Mouse (Mus musculus) hindbrain, embryonic 16.5 days (tissue): ENCODE measurements at regions not wholly inside any gene's neighbourhood (a gene's known extent, or its start where the extent isn't known, plus 50 kb on each side); places are given as distances from the start of the nearest gene placed in this dataset.

ENCODE experiments used
- ATAC-seq: fragments of 200-750 bp; cut with Nextera tagmentation; 2 replicates; pipeline ENCODE4 v1.8.0; 2017; ENCODE audit warnings: moderate TSS enrichment, moderate library complexity
- H3K27ac ChIP-seq: fragments of 300-500 bp; sonication (generic); 2 replicates; pipeline ENCODE4 v1.5.1; 2014; ENCODE audit warnings: low read depth, mild to moderate bottlenecking, control low read depth, low read length, moderate library complexity
- H3K27me3 ChIP-seq: fragments of 300-500 bp; sonication (generic); replicated peaks from 2 replicates; pipeline ENCODE4 v1.6.1; 2014; ENCODE audit warnings: low read length; ENCODE audit not compliant: control insufficient read depth, insufficient read depth
- H3K36me3 ChIP-seq: fragments of 300-500 bp; sonication (generic); 2 replicates; pipeline ENCODE4 v1.6.1; 2014; ENCODE audit warnings: mild to moderate bottlenecking, low read length, moderate library complexity, mixed read lengths; ENCODE audit not compliant: control insufficient read depth, insufficient read depth
- H3K4me1 ChIP-seq: fragments of 300-500 bp; sonication (generic); 2 replicates; pipeline ENCODE4 v1.6.1; 2014; ENCODE audit warnings: low read depth, low read length; ENCODE audit not compliant: control insufficient read depth, insufficient read depth
- H3K4me2 ChIP-seq: fragments of 300-500 bp; sonication (generic); 2 replicates; pipeline ENCODE4 v1.6.1; 2014; ENCODE audit warnings: mild to moderate bottlenecking, low read length, control low read depth, moderate library complexity
- H3K4me3 ChIP-seq: fragments of 300-500 bp; sonication (generic); 2 replicates; pipeline ENCODE4 v1.5.1; 2014; ENCODE audit warnings: mild to moderate bottlenecking, low read length, control low read depth, moderate library complexity
- H3K9ac ChIP-seq: fragments of 300-500 bp; sonication (generic); 2 replicates; pipeline ENCODE4 v1.6.1; 2014; ENCODE audit warnings: low read depth, mild to moderate bottlenecking, control low read depth, low read length, moderate library complexity
- H3K9me3 ChIP-seq: fragments of 300-500 bp; sonication (generic); 2 replicates; pipeline ENCODE4 v1.6.1; 2014; ENCODE audit warnings: mild to moderate bottlenecking, low read length, moderate library complexity; ENCODE audit not compliant: control insufficient read depth
- WGBS: fragments of 180-500 bp; shearing (Covaris S2); extraction: QIAGEN DNeasy Blood & Tissue Kit; methylation state at CpG from one replicate; pipeline ENCODE4 v1.1.7; 2014; 5-methylcytosine and 5-hydroxymethylcytosine counted together

- Histone ChIP-seq H3K9ac (peak overlapping the region; percentile 29; the same call in 1 of the 2 replicates), H3K27me3 (no peaks in the 10 kb centered on the region), H3K36me3 (no peaks in the 10 kb centered on the region), H3K4me1 (no peaks in the 10 kb centered on the region), H3K4me2 (peak overlapping the region; percentile 40), H3K4me3 (no peak overlapping the region), H3K27ac (no peak overlapping the region), H3K9me3 (no peaks in the 10 kb centered on the region; the same call in 1 of the 2 replicates)
- 0 out of 2 replicates have a peak, but pooled peaks have one; percentile 50 for ATAC-seq
- 27% methylated on average over 22 of the region's 22 CpGs for WGBS
These were observed 76.6 kb upstream of the Egr2 start for GRCm38 (mm10) chr10:67458447-67459272.

- WGBS: 92% methylated on average over 1 of the region's 1 CpGs
- Histone ChIP-seq H3K4me2 (no peak overlapping the region), H3K4me1 (no peaks in the 10 kb centered on the region), H3K36me3 (no peaks in the 10 kb centered on the region), H3K9ac (no peak overlapping the region), H3K27ac (no peak overlapping the region), H3K4me3 (no peak overlapping the region), H3K27me3 (no peaks in the 10 kb centered on the region), H3K9me3 (no peaks in the 10 kb centered on the region; the same call in 1 of the 2 replicates)
- ATAC-seq: no peak
These were observed 74.0 kb upstream of the Egr2 start for GRCm38 (mm10) chr10:67461321-67461720.

GRCm38 (mm10) chr10:67461862-67462261 lies 73.4 kb upstream of the Egr2 start:
- Histone ChIP-seq H3K9me3 (no peaks in the 10 kb centered on the region; the same call in 1 of the 2 replicates), H3K9ac (no peak overlapping the region), H3K4me3 (no peak overlapping the region), H3K36me3 (no peaks in the 10 kb centered on the region), H3K27me3 (no peaks in the 10 kb centered on the region), H3K4me2 (no peak overlapping the region), H3K27ac (no peak overlapping the region), H3K4me1 (no peaks in the 10 kb centered on the region)
- WGBS: 44% methylated on average over 1 of the region's 1 CpGs
- no peak for ATAC-seq

- WGBS: 33% methylated on average over 8 of the region's 8 CpGs
- Histone ChIP-seq H3K4me3 (no peak overlapping the region), H3K27ac (no peak overlapping the region), H3K4me2 (no peak overlapping the region), H3K4me1 (no peaks in the 10 kb centered on the region), H3K27me3 (no peaks in the 10 kb centered on the region), H3K9ac (no peak overlapping the region), H3K9me3 (no peaks in the 10 kb centered on the region), H3K36me3 (no peaks in the 10 kb centered on the region)
- ATAC-seq: no peak
These were observed 66.6 kb upstream of the Egr2 start for GRCm38 (mm10) chr10:67468724-67469123.

- H3K27me3 ChIP-seq: no peaks in the 10 kb centered on the region
- H3K36me3 ChIP-seq: no peaks in the 10 kb centered on the region
- no peak overlapping the region for H3K27ac ChIP-seq
- H3K4me2 ChIP-seq: no peak overlapping the region
- H3K9me3 ChIP-seq: no peaks in the 10 kb centered on the region
- no peak overlapping the region for H3K4me3 ChIP-seq
- no peak for ATAC-seq
- H3K4me1 ChIP-seq: no peaks in the 10 kb centered on the region
- no peak overlapping the region for H3K9ac ChIP-seq
- WGBS: 91% methylated on average over 6 of the region's 6 CpGs
These were observed 62.3 kb upstream of the Egr2 start for GRCm38 (mm10) chr10:67473016-67473415.

- H3K36me3 ChIP-seq: no peaks in the 10 kb centered on the region
- H3K27me3 ChIP-seq: no peaks in the 10 kb centered on the region
- no peaks in the 10 kb centered on the region for H3K4me1 ChIP-seq
- H3K4me3 ChIP-seq: no peak overlapping the region
- WGBS: 78% methylated on average over 2 of the region's 2 CpGs
- no peak for ATAC-seq
- H3K9ac ChIP-seq: no peak overlapping the region
- no peaks in the 10 kb centered on the region for H3K9me3 ChIP-seq
- no peak overlapping the region for H3K27ac ChIP-seq
- no peak overlapping the region for H3K4me2 ChIP-seq
These were observed 60.9 kb upstream of the Egr2 start for GRCm38 (mm10) chr10:67474336-67474735.

- no peak for ATAC-seq
- Histone ChIP-seq H3K4me3 (no peak overlapping the region), H3K27me3 (no peaks in the 10 kb centered on the region), H3K9ac (no peak overlapping the region), H3K27ac (no peak overlapping the region), H3K9me3 (no peaks in the 10 kb centered on the region), H3K4me1 (no peaks in the 10 kb centered on the region), H3K36me3 (no peaks in the 10 kb centered on the region), H3K4me2 (peak overlapping the region; percentile 6; the same call in 1 of the 2 replicates)
- 52% methylated on average over 14 of the region's 14 CpGs for WGBS
These were observed 53.0 kb upstream of the Egr2 start for GRCm38 (mm10) chr10:67482268-67482667.

GRCm38 (mm10) chr10:67483371-67483770 lies 51.9 kb upstream of the Egr2 start:
- Histone ChIP-seq H3K4me3 (no peak overlapping the region), H3K9me3 (no peaks in the 10 kb centered on the region), H3K9ac (no peak overlapping the region), H3K4me1 (no peaks in the 10 kb centered on the region), H3K36me3 (no peaks in the 10 kb centered on the region), H3K27me3 (no peaks in the 10 kb centered on the region), H3K27ac (no peak overlapping the region), H3K4me2 (no peak overlapping the region)
- 86% methylated on average over 7 of the region's 7 CpGs for WGBS
- ATAC-seq: no peak

GRCm38 (mm10) chr10:67484091-67484745 lies 51.1 kb upstream of the Egr2 start:
- H3K4me3 ChIP-seq: no peak overlapping the region
- H3K4me1 ChIP-seq: no peaks in the 10 kb centered on the region
- no peaks in the 10 kb centered on the region for H3K9me3 ChIP-seq
- no peak overlapping the region for H3K27ac ChIP-seq
- ATAC-seq: no peak
- 93% methylated on average over 3 of the region's 3 CpGs for WGBS
- H3K9ac ChIP-seq: no peak overlapping the region
- H3K36me3 ChIP-seq: no peaks in the 10 kb centered on the region
- H3K27me3 ChIP-seq: no peaks in the 10 kb centered on the region
- H3K4me2 ChIP-seq: no peak overlapping the region
